Mouse (Mus musculus) neural tube, embryonic 15.5 days (tissue): ENCODE data around the gene Rbfox3. TPM values are rescaled to one million over a fixed set of nuclear protein-coding genes. Genes with fewer than 3 reads are reported as not detected.
A peak's percentile ranks its signal among the peaks of the same experiment; 100 is the strongest.

Experiments
- ATAC-seq: fragments of 200-750 bp; cut with Nextera tagmentation; 2 replicates; pipeline ENCODE4 v1.8.0; 2017; ENCODE audit warnings: mild to moderate bottlenecking, moderate TSS enrichment, moderate library complexity; ENCODE audit not compliant: low FRiP score
- H3K27ac ChIP-seq: fragments of 300-500 bp; sonication (generic); replicated peaks from 2 replicates; pipeline ENCODE4 v1.5.1; 2015; ENCODE audit warnings: mild to moderate bottlenecking, inconsistent platforms
- H3K27me3 ChIP-seq: fragments of 300-500 bp; sonication (generic); replicated peaks from 2 replicates; pipeline ENCODE4 v1.6.1; 2015; ENCODE audit warnings: inconsistent platforms
- H3K36me3 ChIP-seq: fragments of 300-500 bp; sonication (generic); 2 replicates; pipeline ENCODE4 v1.6.1; 2015; ENCODE audit warnings: inconsistent platforms
- H3K4me1 ChIP-seq: fragments of 300-500 bp; sonication (generic); 2 replicates; pipeline ENCODE4 v1.6.1; 2015; ENCODE audit warnings: inconsistent platforms
- H3K4me2 ChIP-seq: fragments of 300-500 bp; sonication (generic); 2 replicates; pipeline ENCODE4 v1.6.1; 2015; ENCODE audit warnings: inconsistent platforms, mild to moderate bottlenecking, moderate library complexity
- H3K4me3 ChIP-seq: fragments of 300-500 bp; sonication (generic); replicated peaks from 2 replicates; pipeline ENCODE4 v1.5.1; 2015; ENCODE audit warnings: mild to moderate bottlenecking, inconsistent platforms
- H3K9ac ChIP-seq: fragments of 300-500 bp; sonication (generic); replicated peaks from 2 replicates; pipeline ENCODE4 v1.6.1; 2015; ENCODE audit warnings: mild to moderate bottlenecking, inconsistent platforms
- H3K9me3 ChIP-seq: fragments of 300-500 bp; sonication (generic); replicated peaks from 2 replicates; pipeline ENCODE4 v1.6.1; 2016; ENCODE audit warnings: inconsistent platforms
- WGBS: fragments of 180-500 bp; shearing (Covaris S2); methylation state at CpG from one replicate; pipeline ENCODE4 v1.1.7; 2015; ENCODE audit warnings: mixed read lengths; 5-methylcytosine and 5-hydroxymethylcytosine counted together
- polyA plus RNA-seq: library from polyadenylated mRNA; unstranded; fragments of >200 nt; fragmentation: Nextera tagmentation; extraction: Ambion mirVana; gene quantifications from 2 replicates; pipeline ENCODE4 v1.2.1, GENCODE M21; 2015

Rbfox3 gene
- polyA plus RNA-seq, 1 experiment from 2014 or later: 99.8 TPM

GRCm38 (mm10) chr11:118646864-118647263, 264.5 kb downstream of the Rbfox3 start:
- 81% methylated on average over 3 of the region's 3 CpGs for WGBS
- no peak for ATAC-seq
- Histone ChIP-seq H3K27ac (no peak overlapping the region), H3K4me1 (peaks cover 19% of the 10 kb centered on the region), H3K4me3 (no peak overlapping the region), H3K27me3 (no peaks in the 10 kb centered on the region), H3K36me3 (no peaks in the 10 kb centered on the region), H3K9me3 (no peaks in the 10 kb centered on the region), H3K4me2 (no peak overlapping the region), H3K9ac (no peak overlapping the region)

DNA sequence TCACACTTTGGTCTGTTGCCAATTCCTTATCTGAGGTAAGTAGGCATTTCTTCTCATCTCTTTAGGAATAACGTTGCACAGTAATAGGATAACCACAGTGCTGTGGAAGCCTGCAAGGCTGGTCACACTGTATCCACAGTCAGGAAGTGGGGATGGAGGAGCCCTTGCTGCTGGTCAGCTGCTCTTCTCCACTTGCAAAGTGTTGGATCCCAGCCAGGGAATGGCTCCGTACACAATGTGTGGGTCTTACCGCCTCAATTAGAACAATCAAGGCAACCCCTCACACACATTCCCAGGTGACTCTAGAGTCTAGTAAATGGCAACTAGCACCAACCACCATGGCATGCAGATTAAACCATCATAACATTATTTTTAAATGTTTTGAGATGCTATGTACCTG, 266.2 kb downstream of the Rbfox3 start:
- no peak overlapping the region for H3K4me3 ChIP-seq
- no peaks in the 10 kb centered on the region for H3K36me3 ChIP-seq
- no peak overlapping the region for H3K9ac ChIP-seq
- H3K9me3 ChIP-seq: no peaks in the 10 kb centered on the region
- ATAC-seq: no peak
- H3K4me2 ChIP-seq: no peak overlapping the region
- 82% methylated on average over 3 of the region's 3 CpGs for WGBS
- H3K27me3 ChIP-seq: no peaks in the 10 kb centered on the region
- H3K4me1 ChIP-seq: peaks cover 4% of the 10 kb centered on the region; the same call in 1 of the 2 replicates
- H3K27ac ChIP-seq: no peak overlapping the region

DNA sequence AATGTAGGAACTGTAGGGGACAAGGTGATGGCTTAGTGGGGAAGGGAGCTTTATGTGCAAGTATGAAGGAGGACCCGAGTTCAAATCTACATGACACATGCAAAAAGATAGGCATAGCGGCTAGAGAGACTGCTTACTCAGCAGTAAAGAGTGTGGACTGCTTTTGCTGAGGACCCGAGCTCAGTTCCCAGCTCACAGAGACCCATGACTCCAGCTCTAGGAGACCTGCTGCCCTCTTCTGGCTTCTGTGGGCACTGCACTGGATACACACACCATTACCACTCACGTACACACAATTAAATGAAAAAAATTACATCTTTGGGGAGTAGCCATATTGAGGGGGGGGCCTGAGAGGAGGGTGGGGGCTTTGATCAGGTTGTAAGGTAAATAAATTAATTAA, 270.7 kb downstream of the Rbfox3 start:
- H3K27ac ChIP-seq: no peak overlapping the region
- H3K36me3 ChIP-seq: no peaks in the 10 kb centered on the region
- H3K4me3 ChIP-seq: no peak overlapping the region
- 91% methylated on average over 4 of the region's 4 CpGs for WGBS
- H3K4me2 ChIP-seq: no peak overlapping the region
- H3K9me3 ChIP-seq: no peaks in the 10 kb centered on the region
- no peak overlapping the region for H3K9ac ChIP-seq
- ATAC-seq: no peak
- H3K27me3 ChIP-seq: no peaks in the 10 kb centered on the region
- H3K4me1 ChIP-seq: peaks cover 6% of the 10 kb centered on the region; the same call in 1 of the 2 replicates

DNA sequence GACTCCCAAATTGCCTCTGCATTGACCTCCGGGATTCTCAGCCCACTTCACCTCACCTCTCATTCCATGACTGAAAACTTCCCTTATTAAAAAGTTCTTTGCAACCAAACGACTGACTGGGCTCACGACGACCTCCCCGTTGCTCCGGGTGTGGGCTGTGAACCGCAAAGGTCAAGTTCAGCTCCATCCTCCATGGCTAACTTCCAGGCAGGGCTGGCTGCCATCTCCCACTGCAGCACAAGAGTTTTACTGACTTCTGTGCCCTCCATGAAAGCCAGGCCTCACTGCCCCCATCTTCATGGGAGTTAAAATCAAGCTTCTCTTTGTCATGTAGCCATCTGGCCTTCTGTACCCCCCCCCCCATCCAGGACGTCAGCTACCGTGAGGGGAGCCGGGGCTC, 273.7 kb downstream of the Rbfox3 start:
- Histone ChIP-seq H3K4me2 (no peak overlapping the region), H3K4me1 (peaks cover 9% of the 10 kb centered on the region), H3K27ac (no peak overlapping the region), H3K9me3 (no peaks in the 10 kb centered on the region), H3K36me3 (no peaks in the 10 kb centered on the region), H3K4me3 (no peak overlapping the region), H3K9ac (no peak overlapping the region), H3K27me3 (no peaks in the 10 kb centered on the region)
- WGBS: 75% methylated on average over 10 of the region's 10 CpGs
- ATAC-seq: no peak

- Histone ChIP-seq H3K9ac (no peak overlapping the region), H3K4me2 (no peak overlapping the region), H3K4me3 (no peak overlapping the region), H3K27me3 (no peaks in the 10 kb centered on the region), H3K4me1 (peaks cover 10% of the 10 kb centered on the region), H3K27ac (no peak overlapping the region), H3K36me3 (no peaks in the 10 kb centered on the region), H3K9me3 (no peaks in the 10 kb centered on the region)
- ATAC-seq: no peak
- WGBS: 53% methylated on average over 8 of the region's 8 CpGs
These were observed 276.8 kb downstream of the Rbfox3 start for GRCm38 (mm10) chr11:118634647-118635046.

DNA sequence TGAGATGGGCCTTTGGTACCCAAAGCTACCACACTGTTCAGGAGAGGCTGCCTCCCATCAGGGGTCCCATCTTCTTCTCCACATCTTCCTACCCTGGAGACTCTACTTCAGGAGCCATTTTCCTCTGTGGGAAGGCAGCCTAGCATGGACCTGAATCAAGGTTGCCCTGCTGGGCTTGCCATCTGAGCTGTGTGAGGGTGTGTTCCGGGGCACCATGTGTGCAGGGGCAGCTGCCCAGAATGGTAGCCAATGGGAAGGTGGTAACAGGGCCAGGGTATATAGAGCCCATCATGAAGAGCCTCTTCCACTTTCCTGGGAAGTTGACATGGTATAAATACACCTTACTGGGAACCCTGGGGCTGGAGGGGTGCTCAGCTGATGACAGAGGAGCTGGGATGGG, 281.7 kb downstream of the Rbfox3 start:
- peaks cover 37% of the 10 kb centered on the region for H3K4me1 ChIP-seq
- H3K4me2 ChIP-seq: no peak overlapping the region
- no peaks in the 10 kb centered on the region for H3K36me3 ChIP-seq
- H3K4me3 ChIP-seq: no peak overlapping the region
- H3K9me3 ChIP-seq: no peaks in the 10 kb centered on the region
- WGBS: 100% methylated on average over 1 of the region's 1 CpGs
- no peak for ATAC-seq
- H3K27ac ChIP-seq: 0 out of 2 replicates have a peak overlapping the region, but pooled peaks have one; percentile 23
- no peaks in the 10 kb centered on the region for H3K27me3 ChIP-seq
- H3K9ac ChIP-seq: no peak overlapping the region

DNA sequence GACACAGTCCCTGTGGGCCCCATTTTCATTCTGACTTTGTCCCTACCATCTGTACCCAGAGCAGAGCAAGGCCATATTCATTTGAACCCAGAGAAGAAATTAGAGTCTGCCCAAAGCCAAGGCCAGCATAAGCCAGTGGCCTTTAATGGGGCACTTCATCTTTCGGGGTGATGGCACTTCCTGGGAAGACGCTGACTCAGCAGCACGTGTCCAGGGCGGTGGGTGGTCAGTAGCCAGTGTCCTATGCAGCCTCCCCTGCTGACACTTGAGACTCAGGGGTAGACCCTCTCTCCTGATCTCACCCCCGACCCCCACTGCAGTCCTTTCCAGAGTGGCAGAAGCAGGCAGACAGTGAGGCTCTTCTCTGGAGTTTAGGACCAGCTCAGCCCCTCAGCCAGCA, 283.9 kb downstream of the Rbfox3 start:
- Histone ChIP-seq H3K27ac (peak overlapping the region; percentile 64), H3K36me3 (no peaks in the 10 kb centered on the region), H3K27me3 (no peaks in the 10 kb centered on the region), H3K9ac (no peak overlapping the region), H3K4me1 (peaks cover 37% of the 10 kb centered on the region), H3K4me3 (no peak overlapping the region), H3K9me3 (no peaks in the 10 kb centered on the region), H3K4me2 (no peak overlapping the region)
- 73% methylated on average over 5 of the region's 5 CpGs for WGBS
- ATAC-seq: no peak

GRCm38 (mm10) chr11:118620869-118621268, 290.5 kb downstream of the Rbfox3 start:
- WGBS: 64% methylated on average over 4 of the region's 4 CpGs
- H3K27me3 ChIP-seq: no peaks in the 10 kb centered on the region
- H3K36me3 ChIP-seq: no peaks in the 10 kb centered on the region
- H3K4me1 ChIP-seq: peaks cover 21% of the 10 kb centered on the region
- H3K27ac ChIP-seq: peak overlapping the region; percentile 34
- no peak overlapping the region for H3K4me3 ChIP-seq
- H3K9me3 ChIP-seq: no peaks in the 10 kb centered on the region
- H3K9ac ChIP-seq: no peak overlapping the region
- ATAC-seq: no peak
- H3K4me2 ChIP-seq: no peak overlapping the region

DNA sequence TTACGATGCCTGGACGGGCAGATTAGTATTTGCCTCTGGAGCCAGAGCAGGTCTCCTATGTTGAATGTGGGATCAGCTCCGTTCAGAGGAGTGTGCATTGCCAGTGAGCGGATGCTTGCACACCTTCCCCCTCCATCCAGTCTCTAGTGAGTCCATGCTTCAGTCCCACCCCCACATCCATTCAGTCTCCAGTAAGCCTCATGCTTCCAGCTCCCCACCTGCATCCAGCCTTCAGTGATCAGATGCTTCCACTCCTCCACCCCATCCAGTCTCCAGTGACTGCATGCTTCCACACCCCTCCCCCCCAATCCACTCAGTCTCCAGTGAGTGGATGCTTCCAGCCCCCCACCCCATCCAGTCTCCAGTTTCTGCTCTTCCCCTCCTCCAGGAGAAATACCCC, 297.3 kb downstream of the Rbfox3 start:
- Histone ChIP-seq H3K4me2 (no peak overlapping the region), H3K27me3 (no peaks in the 10 kb centered on the region), H3K36me3 (no peaks in the 10 kb centered on the region), H3K4me1 (peaks cover 19% of the 10 kb centered on the region), H3K27ac (no peak overlapping the region), H3K9me3 (no peaks in the 10 kb centered on the region), H3K9ac (no peak overlapping the region), H3K4me3 (no peak overlapping the region)
- ATAC-seq: no peak
- 84% methylated on average over 4 of the region's 4 CpGs for WGBS

GRCm38 (mm10) chr11:118610128-118610527, 301.3 kb downstream of the Rbfox3 start:
- H3K36me3 ChIP-seq: no peaks in the 10 kb centered on the region
- H3K27me3 ChIP-seq: no peaks in the 10 kb centered on the region
- ATAC-seq: no peak
- H3K4me3 ChIP-seq: no peak overlapping the region
- peaks cover 17% of the 10 kb centered on the region for H3K4me1 ChIP-seq
- no peaks in the 10 kb centered on the region for H3K9me3 ChIP-seq
- H3K27ac ChIP-seq: no peak overlapping the region
- H3K4me2 ChIP-seq: peak overlapping the region; percentile 34; the same call in 1 of the 2 replicates
- no peak overlapping the region for H3K9ac ChIP-seq
- WGBS: 2% methylated on average over 13 of the region's 14 CpGs

DNA sequence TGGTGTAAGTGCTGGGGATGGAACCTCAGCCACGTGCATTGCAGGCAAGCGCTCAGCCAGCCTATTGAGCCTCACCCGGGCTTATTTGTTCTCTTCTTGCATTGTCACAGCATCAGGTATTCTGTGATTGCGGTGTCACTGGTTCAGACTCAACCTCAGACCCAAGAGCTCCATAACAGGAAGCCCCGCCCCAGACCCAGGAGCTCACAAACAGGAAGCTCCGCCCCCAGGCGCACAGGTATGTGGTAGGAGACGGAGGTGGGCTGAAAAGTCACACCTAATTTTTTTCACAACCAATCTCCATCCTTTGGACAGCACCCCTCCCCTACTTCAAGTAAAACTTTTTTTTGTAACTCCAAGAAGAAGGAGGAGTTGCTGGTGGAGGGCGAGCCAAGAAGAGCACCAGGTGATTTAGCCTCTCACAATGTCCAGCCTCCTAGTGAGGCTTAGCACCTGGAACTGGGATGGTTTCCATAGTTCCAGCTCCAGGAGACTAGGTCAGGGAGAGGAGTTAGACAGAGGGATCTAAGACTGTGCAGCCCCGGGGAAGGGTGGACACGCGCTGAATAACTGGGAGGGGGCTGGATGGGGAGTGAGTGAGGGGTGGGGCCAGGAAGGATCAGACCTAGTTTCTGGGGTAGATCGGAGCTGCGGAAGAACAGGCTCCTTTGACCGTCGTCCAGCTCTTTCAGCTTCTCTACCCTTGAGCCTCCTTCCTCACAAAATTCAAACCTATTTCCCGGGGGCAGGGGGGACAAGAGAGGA, 302.0 kb downstream of the Rbfox3 start:
- WGBS: 15% methylated on average over 17 of the region's 17 CpGs
- Histone ChIP-seq H3K9ac (no peak overlapping the region), H3K9me3 (no peaks in the 10 kb centered on the region)

DNA sequence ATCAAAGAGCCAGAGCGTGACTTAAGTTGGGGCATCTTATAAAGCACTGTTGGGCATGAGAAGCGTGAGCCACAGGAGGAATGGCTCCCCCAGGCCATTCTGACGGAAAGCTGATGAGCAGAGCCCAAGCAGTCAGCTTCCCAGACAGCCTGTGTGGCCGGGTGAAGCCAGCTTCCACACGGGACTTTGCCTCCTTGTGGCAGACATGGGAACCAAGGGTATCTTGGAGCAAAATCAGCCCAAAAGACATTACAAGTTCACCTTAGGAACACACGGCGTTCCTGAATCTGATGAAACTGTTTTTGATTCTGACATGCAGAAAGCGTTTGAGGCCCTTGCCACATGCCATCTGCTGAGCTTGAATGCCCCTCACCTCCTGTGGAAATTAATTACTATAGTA, 303.5 kb downstream of the Rbfox3 start:
- ATAC-seq: no peak
- H3K9ac ChIP-seq: no peak overlapping the region

More for the DNA sequence above, 302.0 kb downstream of the Rbfox3 start:
- no peak overlapping the region for H3K27ac ChIP-seq
- no peaks in the 10 kb centered on the region for H3K36me3 ChIP-seq
- no peak overlapping the region for H3K4me3 ChIP-seq
- H3K4me1 ChIP-seq: peaks cover 24% of the 10 kb centered on the region
- ATAC-seq: no peak
- H3K4me2 ChIP-seq: 0 out of 2 replicates have a peak overlapping the region, but pooled peaks have one; percentile 34
- H3K27me3 ChIP-seq: no peaks in the 10 kb centered on the region

More for the DNA sequence above, 303.5 kb downstream of the Rbfox3 start:
- no peaks in the 10 kb centered on the region for H3K9me3 ChIP-seq
- H3K27ac ChIP-seq: no peak overlapping the region
- peaks cover 37% of the 10 kb centered on the region for H3K4me1 ChIP-seq
- H3K36me3 ChIP-seq: no peaks in the 10 kb centered on the region
- no peak overlapping the region for H3K4me3 ChIP-seq
- no peak overlapping the region for H3K4me2 ChIP-seq
- H3K27me3 ChIP-seq: no peaks in the 10 kb centered on the region
- WGBS: 36% methylated on average over 8 of the region's 8 CpGs
